Mouse (Mus musculus): Measurements from ENCODE around the gene Gm20806.
"Not testable (repeated sequence)": the region's sequence is repeated elsewhere in the genome, so short reads cannot be mapped to it uniquely, and the experiment has no call there.

Gm20806 gene

DNA sequence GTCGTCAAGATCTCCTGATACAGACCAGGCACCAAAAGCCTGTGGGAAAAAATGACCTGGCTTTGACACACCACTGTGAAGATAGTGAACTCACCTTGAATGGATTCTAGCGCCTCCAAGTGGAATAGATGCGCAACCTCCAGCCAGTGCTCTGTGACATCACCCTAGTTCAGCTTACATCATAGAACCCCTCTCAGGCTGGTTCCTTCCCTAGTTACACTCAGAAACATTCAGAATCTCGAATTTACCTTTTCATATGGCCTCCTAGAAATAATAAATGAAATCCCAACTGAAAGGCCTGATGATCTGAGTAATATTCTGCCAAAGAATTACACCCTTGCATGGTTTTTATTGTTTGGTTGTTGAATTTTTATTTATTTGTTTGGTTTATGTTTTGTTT lies at the start of gene Gm20806:
Gm20806 (minus strand) TSS at position 101 of the 400 bp plus-strand sequence.
- DNase-seq, result not testable (repeated sequence)
